Mouse (Mus musculus): ENCODE results near the gene Slc35b1.

The Slc35b1 gene

DNA sequence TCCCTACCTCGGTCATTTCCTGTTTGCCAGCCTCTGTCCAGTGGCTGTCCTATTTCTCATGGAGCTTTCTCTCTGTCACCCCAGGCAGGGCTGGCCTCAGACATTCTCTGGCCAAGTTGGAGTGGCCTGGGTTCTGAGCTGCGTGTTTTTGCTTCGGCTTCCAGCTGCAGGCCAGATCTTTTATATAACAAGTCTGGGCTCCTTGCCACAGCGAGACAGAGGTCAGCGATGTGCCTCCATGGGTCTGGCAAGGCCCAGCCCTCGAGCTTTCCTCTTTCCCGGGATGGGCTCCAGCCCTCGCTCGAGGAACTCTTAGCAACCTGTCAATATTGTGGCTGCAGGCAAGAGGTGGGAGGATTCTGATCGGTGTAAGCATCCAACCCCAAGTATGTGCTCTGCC, 18.9 kb upstream of the Slc35b1 start:
- no peak for DNase-seq (ENCODE audit: extremely low read depth, low read depth, low spot score)

DNA sequence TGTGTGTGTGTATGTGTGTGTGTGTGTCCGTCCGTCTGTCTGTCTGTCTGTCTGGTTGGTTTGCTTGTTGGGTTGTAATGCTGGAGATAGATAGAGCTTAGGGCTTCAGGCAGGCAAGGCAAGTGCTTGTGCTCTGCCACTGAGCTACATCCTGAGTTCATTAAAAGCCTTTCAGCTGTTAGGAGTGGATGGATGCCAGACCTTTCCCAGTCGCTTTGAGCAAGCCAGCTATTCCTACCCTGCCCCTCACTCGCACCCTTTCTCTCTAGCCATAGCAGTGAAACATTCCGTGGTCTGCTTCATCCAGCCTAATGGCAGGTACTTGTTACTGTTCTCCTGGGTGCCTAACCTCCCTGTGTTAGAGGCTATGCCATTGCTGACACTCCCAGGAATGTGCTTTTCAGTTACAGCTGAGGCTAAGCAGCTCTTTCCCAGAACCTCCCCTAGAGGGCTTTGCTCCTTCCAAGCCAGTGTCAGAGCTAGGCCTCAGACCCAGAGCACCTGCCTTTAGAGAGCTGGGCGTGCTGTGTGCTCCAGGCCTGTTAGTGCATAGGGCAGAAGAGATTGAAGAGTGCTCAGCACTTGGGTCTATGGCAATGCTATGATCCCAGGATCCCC, 18.1 kb upstream of the Slc35b1 start:
- DNase-seq (ENCODE audit: extremely low read depth, low read depth, low spot score), result no peak

DNA sequence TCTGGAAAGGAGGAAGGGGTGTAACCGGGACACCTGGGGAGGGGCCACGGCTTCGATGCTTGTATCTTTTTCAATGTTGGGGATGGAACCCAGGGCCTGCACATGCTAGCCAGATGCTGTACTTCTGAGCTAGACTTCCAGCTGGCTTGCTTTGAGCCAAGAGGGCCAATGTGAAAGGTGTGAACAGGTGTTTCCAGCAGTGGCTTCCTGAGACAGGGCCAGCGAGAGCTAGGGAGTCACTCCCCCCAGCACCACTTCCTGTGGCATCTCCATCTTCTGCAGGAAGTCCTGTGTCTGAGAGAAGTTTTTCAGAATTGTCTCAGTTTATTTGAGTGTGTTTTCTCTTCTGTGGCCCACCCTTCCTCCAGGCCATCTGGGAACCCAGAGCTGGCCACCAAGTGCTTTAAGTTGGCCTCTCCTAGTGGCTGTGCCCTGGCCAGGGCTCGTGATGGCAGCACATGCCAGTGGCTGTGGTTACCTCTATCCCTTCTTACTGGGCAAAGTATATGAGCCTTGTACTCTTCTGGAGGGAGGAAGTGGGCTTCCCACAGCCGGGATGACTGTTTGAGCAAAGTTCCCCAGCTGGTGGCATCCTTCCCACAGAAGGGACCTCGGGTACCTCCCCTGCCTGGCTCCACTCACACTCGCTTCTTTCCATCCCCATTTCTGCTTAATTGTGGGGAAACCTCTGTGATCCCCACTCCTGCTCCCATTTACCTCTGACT, 17.3 kb upstream of the Slc35b1 start:
- DNase-seq (ENCODE audit: extremely low read depth, low read depth, low spot score), result no peak

DNA sequence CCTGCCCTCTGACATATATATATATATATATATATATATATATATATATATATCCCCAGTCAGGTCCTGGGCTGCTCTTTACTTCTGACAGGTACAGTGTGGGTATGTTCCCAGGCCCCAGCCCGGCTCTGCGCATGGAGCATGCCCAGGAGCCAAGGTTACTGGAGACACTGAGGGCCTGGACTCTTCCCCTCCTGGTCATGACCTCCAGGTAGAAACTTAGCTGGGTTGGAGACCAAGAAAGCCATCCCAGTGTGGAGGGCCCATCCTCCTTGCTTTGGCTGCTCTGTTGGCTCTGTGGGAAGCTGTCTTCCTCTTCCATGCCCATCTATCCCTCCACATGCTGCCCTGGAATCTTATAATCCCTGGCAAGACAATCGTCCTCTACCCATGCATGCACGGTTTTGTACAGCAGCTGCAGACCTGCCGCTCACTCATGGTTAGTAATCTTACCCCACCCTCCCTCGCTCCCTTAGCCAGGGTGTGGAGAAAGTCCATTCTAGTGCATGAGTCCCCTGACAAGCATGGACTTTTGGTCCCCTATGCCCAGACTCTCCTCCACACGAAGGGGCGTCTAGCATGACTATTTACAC, 16.2 kb upstream of the Slc35b1 start:
- DNase-seq (ENCODE audit: extremely low read depth, low read depth, low spot score), result no peak

DNA sequence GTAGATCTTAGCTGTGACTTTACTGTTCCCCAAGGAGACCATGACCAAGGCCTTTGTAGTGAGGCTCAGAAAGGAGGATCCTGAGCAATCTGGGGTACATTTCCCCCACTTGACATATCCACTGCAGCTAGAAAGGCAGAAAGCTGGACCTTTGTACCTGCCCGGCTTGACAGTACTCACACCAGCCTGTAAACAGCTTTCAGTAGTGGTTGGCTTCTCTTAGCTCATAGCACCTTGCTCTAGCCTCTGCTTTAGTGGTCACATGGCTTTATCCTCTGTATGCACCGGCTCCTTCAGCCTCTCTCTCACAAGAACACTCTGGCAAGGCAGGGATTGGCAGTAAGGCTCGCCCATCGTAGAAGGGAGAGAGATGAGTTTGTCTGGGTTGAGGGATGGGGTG, 15.6 kb upstream of the Slc35b1 start:
- DNase-seq (ENCODE audit: extremely low read depth, low read depth, low spot score), result no peak

DNA sequence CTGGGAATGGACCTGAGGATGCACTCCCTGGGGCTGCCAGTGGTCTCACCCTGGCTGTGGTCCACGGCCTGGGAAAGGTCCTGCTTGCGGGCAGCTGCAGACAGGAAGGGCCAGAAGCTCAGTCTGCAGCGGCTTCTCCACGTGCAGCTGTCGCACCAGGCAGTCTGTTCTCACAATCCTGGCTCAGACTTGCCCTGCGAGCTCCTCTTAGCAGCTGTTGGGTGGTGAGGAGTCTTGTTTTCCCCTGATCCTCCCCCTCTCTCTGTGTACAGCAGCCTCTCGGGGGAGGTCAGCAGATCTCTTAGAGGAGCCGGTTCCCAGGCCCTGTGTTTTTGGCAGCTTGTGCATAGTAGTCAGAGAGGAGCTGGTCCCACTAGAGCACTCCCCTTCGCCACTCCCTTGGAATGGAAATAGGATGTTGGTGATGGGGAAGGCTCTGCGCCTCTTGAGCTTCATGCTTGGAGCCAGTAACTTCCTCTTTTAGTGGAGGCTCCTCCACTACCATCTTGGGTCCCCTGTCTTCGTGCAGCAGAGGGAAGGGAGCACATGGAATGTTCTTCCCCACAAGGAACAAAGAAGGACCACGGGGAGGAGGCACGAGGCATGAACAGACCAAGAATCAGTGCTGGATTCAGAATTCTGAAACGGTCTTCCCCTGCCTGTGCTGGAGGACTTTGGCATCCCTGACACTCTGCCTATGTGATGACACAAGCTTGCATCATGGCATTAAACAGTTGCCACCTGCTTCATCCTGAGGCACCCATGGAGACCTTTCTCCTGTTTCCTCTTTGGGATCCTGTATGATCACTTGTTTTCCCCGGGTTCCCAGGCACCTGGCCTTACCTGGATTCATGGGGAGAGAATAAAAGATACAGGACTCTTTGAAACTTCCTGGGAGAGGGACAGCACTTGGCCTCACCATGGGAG, 14.3 kb upstream of the Slc35b1 start:
- no peak for DNase-seq (ENCODE audit: extremely low read depth, low read depth, low spot score)

DNA sequence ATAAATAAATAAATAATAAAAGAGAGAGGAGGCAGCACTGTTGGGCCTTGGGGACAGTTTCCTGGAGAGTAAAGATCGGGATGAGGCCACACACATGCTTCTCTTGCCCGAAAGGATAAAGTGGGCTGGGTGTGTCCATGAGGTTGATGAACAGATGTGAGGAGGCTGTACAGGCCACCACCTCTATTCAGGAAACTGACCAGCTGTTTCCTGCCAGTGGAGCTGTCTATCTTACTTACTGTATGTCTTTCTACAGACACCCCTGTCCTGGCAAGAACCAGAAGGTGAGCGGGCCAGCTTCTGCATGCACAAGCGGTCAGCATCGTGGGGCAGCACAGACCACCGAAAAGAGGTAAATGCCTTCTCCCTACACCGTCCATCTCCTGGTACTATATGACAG, 13.3 kb upstream of the Slc35b1 start:
- DNase-seq (ENCODE audit: extremely low read depth, low read depth, low spot score), result no peak

DNA sequence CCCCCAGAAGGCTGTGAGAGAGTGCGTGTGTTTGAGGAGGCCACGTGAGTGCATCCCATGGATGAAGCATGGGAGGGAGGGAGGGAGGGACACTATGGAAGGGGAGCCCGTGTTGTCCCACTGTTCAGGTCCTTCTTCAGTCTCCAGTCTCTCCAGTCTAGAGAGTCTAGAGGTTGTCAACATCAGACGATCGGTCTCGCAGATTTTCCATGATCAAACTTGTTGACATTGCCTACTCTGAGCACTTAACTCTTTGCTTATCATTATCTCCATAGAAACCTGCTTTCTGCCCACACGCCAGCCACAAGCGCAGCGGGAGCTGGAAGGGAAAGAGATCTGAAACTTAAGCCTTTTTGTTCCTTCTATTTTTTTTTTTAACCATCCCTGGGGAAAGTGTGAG, 5.6 kb upstream of the Slc35b1 start:
- no peak for DNase-seq (ENCODE audit: extremely low read depth, low read depth, low spot score)

DNA sequence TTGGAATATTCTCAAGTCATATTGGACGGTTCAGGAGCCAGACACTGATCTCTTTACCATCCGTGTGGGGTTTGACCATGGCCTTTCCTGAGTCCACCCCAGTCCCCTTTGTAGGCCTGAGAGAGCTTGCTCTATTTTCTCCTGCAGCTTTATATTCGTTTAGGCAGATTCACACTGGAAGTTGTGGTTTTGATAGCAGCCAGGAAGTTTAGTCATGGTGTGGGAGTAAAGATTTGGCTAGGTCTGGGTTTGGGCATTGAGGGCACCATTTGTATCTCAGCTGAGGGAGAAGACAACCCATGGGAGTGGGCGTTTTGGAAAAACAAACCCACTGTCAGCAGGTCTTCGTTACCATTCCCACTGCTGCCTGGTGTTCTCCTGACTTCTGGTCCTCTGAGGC, 4.9 kb upstream of the Slc35b1 start:
- DNase-seq (ENCODE audit: extremely low read depth, low read depth, low spot score), result no peak

DNA sequence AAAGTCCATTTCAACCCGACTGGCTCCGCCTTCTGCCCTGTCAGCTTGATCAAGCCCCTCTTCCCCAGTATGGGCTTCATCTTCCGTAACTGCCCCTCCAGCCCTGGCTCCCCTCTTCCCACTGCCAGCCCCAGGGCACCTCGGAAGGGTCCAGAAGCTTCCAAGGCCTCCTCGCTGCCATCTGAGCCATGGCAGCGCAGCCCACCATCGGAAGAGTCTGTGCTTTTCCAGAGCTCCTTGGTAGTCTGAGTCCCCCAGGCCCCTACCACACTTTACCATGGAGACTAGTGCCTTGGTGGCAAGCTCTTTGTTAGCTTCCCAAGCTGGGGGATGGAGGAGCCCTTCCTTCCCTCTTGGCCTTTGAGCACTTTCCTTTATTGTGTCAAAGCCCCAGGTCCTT, 3.8 kb upstream of the Slc35b1 start:
- no peak for DNase-seq (ENCODE audit: extremely low read depth, low read depth, low spot score)

DNA sequence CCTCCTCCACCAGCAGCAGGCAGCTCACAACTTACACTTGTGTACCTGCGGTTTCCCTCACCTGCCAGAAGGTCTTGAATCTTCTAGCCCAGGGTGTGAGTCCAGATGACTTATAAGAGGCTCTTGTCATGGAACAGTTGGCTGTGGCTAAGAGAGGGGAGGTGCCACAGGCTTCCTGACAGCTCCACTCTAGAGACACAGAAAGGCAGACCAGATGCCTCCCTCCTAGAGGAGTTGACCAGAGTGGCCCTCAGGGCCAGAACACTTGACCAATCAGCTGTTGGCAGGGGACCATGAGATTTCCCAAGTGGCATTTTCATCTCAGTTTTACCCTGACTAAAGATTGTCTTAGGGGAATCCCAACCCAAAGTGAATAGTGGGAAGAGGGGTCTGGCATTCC, 3.3 kb upstream of the Slc35b1 start:
- no peak for DNase-seq (ENCODE audit: extremely low read depth, low read depth, low spot score)

DNA sequence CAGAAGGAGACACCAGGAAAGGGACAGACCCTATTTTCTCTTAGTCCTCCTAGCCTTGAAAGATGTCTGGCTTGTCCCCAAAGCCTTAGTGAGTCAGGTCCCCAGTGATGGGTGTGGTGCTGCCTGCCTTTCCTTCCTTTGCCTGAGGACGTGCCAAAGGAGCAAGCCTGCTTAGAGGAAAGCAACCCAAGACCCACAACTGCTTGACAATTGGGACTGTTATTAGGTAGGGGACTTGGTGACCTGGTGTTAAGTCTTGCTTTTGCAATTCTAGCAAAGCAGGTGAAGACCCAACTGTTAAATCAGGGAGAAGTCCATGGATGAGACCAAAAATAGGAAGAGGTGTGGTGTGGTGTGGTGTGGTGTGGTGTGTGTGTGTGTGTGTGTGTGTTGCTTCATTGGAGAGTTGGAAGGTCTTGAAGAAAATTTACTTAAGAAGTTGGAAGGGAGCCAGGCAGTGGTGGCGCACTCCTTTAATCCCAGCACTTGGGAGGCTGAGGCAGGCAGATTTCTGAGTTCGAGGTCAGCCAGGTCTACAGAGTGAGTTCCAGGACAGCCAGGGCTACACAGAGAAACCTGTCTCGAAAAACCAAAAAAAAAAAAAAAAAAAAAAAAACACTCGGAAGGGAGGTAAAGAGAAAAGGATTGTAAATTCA, 1.0 kb upstream of the Slc35b1 start:
- no peak for DNase-seq (ENCODE audit: extremely low read depth, low read depth, low spot score)

DNA sequence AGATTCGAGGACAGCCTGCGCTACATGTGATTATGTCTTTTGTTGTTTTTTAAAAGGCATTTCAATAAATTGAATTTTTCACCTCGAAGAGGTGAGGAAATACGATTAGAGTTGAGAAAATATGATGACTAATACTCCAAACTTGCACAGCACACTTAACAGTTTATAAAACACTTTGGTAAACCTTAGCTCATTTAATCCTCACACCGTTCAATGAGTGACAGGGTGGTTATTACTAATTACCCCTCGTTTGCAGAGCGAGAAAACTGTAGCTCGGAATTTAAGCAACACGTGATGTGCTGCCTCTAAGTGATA, 531 bp upstream of the Slc35b1 start:
- no peak for DNase-seq (ENCODE audit: extremely low read depth, low read depth, low spot score)

DNA sequence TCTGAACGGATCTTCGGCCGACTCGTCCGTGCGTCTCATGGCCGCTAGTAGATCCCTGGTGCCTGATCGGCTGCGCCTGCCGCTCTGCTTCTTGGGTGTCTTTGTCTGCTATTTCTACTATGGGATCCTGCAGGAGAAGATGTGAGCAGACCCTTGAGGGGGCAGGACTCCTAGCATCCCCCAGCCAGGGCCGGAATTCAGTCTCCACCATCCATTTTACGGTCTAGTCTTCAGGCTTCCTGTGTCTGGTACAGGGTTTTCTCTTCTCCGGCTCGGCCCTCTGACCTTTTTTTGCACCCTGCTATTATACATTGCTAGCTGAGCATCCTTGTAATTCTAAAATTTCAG, 455 bp downstream of the Slc35b1 start:
- no peak for DNase-seq (ENCODE audit: extremely low read depth, low read depth, low spot score)

DNA sequence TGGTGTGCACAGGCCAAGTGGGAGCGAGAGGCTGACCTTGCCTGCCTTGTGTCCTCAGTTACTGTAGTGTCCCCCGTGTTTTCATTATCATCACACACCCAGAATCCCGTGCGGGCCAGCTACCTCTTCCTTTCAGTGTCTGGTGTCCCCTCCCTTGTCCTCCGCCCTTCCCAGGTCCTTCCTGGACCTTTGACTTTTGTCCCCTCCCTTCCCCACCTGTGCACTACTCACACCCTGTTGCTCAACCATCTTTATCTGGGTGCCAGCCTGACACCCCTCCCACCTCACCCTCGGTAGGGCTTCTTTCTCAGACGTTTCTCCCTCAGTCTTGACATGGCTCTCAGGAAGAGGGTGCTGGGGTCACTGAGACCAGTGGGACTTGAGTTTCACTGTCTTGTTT, 2.9 kb downstream of the Slc35b1 start:
- DNase-seq (ENCODE audit: extremely low read depth, low read depth, low spot score), result no peak

DNA sequence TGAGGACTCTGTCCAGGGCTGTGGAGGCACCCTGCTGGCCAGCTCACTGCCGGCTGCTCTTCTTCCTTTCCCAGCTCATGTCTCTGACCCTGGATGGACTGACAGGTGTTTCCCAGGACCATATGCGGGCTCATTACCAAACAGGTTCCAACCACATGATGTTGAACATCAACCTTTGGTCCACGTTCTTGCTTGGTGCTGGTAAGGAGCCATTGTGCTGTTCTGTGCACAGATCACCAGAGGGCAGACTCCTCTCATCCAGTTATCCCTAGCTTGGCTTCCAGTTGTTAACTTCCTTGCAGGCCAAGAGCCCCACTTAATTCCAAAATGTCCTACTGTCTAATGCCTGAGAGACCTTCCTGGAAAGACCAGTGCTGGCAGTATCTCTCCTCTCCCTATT, 4.5 kb downstream of the Slc35b1 start:
- no peak for DNase-seq (ENCODE audit: extremely low read depth, low read depth, low spot score)

DNA sequence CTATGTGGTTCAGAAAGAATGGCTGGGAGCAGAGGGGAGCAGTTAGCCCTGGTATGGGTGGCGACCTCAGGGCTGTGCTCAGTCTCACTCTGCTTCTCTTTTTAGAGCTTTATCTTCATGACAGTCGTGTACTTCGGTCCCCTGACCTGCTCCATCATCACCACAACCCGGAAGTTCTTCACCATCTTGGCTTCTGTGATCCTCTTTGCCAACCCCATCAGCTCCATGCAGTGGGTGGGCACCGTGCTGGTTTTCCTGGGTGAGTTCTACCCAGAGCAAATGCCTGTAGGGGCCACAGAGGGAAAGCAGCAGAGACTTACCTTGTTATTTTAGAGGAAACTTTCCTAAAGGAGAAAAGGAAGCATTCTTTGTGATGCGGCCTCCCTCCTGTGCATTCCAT, 5.9 kb downstream of the Slc35b1 start:
- DNase-seq (ENCODE audit: extremely low read depth, low read depth, low spot score), result no peak

DNA sequence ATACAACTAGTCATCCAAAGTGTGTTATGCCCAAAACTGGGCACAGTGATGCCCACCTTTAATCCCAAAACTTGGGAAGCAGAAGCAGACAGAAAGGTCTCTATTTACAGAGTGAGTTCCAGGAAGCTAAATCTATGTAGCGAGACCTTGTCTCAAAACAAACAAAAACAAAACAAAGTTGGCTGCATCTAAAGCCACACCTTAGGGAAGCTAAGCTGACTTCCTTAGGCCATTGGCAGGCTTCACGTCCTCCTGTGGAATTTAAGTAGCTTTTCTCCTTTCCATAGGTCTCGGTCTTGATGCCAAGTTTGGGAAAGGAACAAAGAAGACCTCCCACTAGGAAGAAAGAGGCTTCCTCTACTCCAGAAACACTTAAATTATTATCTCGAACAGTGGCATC, 6.7 kb downstream of the Slc35b1 start:
- DNase-seq (ENCODE audit: extremely low read depth, low read depth, low spot score), result no peak

DNA sequence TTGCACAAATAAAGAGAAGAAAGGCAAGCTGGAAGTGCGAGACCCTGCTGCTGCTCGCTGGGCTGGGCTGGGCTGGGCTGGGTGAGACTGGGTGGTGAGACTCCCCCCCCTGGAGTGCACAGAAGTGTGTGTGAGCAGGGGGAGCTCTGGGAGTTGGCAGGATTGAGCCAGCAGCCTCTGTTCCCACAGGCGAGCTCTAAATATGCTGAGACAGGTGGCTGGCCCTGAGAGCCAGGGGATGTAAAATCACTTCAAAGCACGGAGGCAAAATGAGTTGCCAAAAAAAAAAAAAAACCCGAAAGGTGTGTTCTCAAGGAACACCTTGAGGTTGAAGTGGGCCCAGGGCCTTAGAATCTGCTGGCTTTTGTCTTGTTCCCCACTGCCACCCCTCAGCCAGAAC, 7.3 kb downstream of the Slc35b1 start:
- no peak for DNase-seq (ENCODE audit: extremely low read depth, low read depth, low spot score)

DNA sequence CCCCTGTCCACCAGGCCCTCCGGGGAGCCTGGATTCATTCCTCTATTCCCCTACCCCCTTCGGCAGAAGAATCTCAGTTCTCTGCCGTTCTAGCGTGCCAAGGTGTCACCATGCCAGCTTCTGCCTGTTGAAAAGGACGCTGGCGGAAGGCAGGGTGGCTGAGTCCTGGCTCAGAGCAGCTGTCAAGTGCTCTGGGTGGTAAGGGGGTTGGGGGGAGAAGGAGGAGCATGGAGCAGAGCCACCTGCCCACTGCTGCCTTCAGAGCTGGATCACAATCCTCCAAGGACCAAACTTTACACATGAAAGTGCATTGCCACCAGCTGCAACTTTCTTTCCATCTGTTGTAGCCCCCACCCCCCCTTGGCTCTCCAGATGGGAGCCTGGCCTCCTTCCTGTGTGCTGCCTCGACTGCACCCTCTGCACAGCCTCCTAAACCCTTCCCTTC, 7.8 kb downstream of the Slc35b1 start:
- no peak for DNase-seq (ENCODE audit: extremely low read depth, low read depth, low spot score)
